Mouse (Mus musculus) E14TG2a.4 (cell line): ENCODE data around the gene Gosr1.
A peak's percentile ranks its signal among the peaks of the same experiment; 100 is the strongest.

Experiments
- H3K27me3 ChIP-seq: 2 replicates; pipeline ENCODE4 v1.6.1; 2014; ENCODE audit warnings: low read length, control low read depth; ENCODE audit not compliant: insufficient read depth
- H3K36me3 ChIP-seq: 2 replicates; pipeline ENCODE4 v1.6.1; 2014; ENCODE audit warnings: low read length, control low read depth; ENCODE audit not compliant: insufficient read depth
- H3K4me1 ChIP-seq: replicated peaks from 2 replicates; pipeline ENCODE4 v1.6.1; 2014; ENCODE audit warnings: low read depth, low read length, control low read depth
- H3K4me3 ChIP-seq: replicated peaks from 2 replicates; pipeline ENCODE4 v1.5.1; 2014; ENCODE audit warnings: mild to moderate bottlenecking, low read length
- H3K9me3 ChIP-seq: 2 replicates; pipeline ENCODE4 v1.6.1; 2014; ENCODE audit warnings: low read length, control low read depth
- CTCF ChIP-seq: conservative IDR thresholded peaks from 2 replicates; pipeline ENCODE4 v1.5.1; 2014; ENCODE audit warnings: low read length
- NANOG ChIP-seq: IDR thresholded peaks from 2 replicates; pipeline ENCODE4 v1.6.1; 2014; ENCODE audit warnings: borderline replicate concordance, low read length, mixed read lengths
- POU5F1 ChIP-seq: IDR thresholded peaks from 2 replicates; pipeline ENCODE4 v1.6.1; 2014; ENCODE audit warnings: low read length, borderline replicate concordance

The Gosr1 gene

DNA sequence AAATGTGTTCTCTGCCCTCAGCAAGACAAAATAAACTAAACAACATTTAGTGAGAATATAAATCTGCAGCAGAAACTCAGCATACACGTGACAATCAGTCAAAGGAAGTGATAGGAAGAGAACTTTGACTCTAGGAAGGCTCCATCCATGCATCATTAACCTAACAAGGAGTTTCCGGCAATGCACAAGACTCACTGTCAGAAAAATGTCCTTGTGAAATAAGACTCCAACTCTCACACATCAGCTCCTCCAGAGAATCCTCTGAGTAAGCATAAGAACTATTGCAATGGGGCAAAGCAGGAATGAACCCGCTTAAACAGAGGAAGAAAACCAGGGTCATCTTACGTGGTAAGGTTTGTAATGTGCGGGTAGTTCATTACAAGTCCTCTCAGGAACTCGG is 33.9 kb upstream of the Gosr1 start:
- 0 out of 2 replicates have a peak, but pooled peaks cover 5% of the 10 kb centered on the region for H3K36me3 ChIP-seq
- no peaks in the 10 kb centered on the region for H3K27me3 ChIP-seq
- H3K4me3 ChIP-seq = no peak overlapping the region
- peaks cover 16% of the 10 kb centered on the region for H3K4me1 ChIP-seq
- TF ChIP-seq CTCF = no peak
- no peak for TF ChIP-seq NANOG
- TF ChIP-seq POU5F1 = no peak
- no peaks in the 10 kb centered on the region for H3K9me3 ChIP-seq

DNA sequence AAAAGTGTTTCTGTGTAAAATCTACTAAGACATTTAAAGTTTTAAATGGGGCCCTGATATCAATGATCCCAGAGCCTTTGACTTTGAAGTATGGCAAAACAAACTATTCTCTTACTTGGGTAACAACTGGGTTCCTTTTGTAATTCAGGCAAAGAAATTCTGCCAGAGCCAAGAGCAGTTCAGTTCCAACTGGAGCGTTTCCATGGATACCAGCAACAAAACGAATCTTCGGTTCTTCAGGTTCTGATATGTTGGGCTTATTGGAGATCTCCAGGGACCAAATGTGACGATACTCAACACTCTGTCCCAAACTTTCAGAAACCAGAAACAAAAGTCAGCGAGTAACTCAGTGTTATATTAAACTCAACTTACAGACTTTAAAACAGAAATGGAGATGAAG is 31.9 kb upstream of the Gosr1 start:
- no peak for TF ChIP-seq NANOG
- no peak for TF ChIP-seq CTCF
- no peak for TF ChIP-seq POU5F1
- 0 out of 2 replicates have a peak, but pooled peaks cover 3% of the 10 kb centered on the region for H3K4me1 ChIP-seq
- H3K4me3 ChIP-seq = no peak overlapping the region
- H3K9me3 ChIP-seq = no peaks in the 10 kb centered on the region
- 0 out of 2 replicates have a peak, but pooled peaks cover 5% of the 10 kb centered on the region for H3K36me3 ChIP-seq
- H3K27me3 ChIP-seq = no peaks in the 10 kb centered on the region

GRCm38 (mm10) chr11:76791331-76791730 is 28.0 kb upstream of the Gosr1 start:
- Histone ChIP-seq H3K4me1 (0 out of 2 replicates have a peak, but pooled peaks cover 3% of the 10 kb centered on the region), H3K9me3 (no peaks in the 10 kb centered on the region), H3K4me3 (no peak overlapping the region), H3K27me3 (no peaks in the 10 kb centered on the region), H3K36me3 (no peaks in the 10 kb centered on the region)
- no peak for TF ChIP-seq NANOG
- TF ChIP-seq CTCF = no peak

DNA sequence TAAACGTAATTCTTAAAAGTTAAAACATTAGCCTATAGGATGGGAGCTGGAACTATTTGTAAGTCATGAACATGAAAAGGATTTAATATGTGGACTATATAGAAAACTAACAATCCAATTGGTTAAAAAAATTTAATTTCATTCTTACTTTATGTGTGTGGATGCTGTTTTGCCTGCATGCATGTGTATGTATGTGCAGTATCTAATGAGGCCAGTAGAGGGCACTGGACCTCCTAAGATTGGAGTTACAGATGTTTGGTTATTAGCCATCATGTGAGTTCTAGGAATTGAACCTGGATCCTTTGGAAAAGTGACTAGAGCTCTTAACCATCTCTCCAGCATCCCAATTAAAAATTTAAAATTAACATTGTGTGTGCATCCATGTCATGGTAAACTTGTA is 25.9 kb upstream of the Gosr1 start:
- H3K4me3 ChIP-seq = no peak overlapping the region
- TF ChIP-seq NANOG (no peak), CTCF (peak; percentile 86)
- no peaks in the 10 kb centered on the region for H3K36me3 ChIP-seq
- no peaks in the 10 kb centered on the region for H3K4me1 ChIP-seq
- H3K9me3 ChIP-seq = no peaks in the 10 kb centered on the region
- no peaks in the 10 kb centered on the region for H3K27me3 ChIP-seq

GRCm38 (mm10) chr11:76775533-76775932 is 12.2 kb upstream of the Gosr1 start:
- TF ChIP-seq POU5F1 (no peak), CTCF (no peak), NANOG (no peak)
- Histone ChIP-seq H3K27me3 (no peaks in the 10 kb centered on the region), H3K9me3 (no peaks in the 10 kb centered on the region), H3K4me1 (no peaks in the 10 kb centered on the region), H3K4me3 (no peak overlapping the region), H3K36me3 (no peaks in the 10 kb centered on the region)

DNA sequence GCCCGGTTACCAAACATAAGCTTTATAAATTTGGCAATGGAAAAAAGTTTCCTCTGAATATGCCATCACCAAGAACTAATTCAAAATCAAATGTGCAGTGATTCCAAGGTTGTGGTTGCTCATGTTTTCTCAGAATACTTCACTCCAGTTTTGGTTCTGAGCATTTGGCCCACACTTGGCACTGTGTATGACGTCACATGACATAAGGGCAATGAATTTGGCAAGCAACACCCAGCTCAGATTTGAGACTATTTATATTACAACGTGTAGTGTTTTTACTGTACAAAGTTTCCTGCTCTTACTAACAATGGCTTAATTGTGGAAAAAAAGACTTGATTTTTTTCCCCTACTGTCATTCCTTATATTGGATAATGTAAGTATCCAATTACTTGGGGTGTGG is 10.4 kb upstream of the Gosr1 start:
- H3K4me3 ChIP-seq = no peak overlapping the region
- TF ChIP-seq NANOG = no peak
- TF ChIP-seq POU5F1 = no peak
- TF ChIP-seq CTCF = no peak
- no peaks in the 10 kb centered on the region for H3K4me1 ChIP-seq
- no peaks in the 10 kb centered on the region for H3K36me3 ChIP-seq
- no peaks in the 10 kb centered on the region for H3K9me3 ChIP-seq
- no peaks in the 10 kb centered on the region for H3K27me3 ChIP-seq

GRCm38 (mm10) chr11:76770566-76770965 is 7.2 kb upstream of the Gosr1 start:
- TF ChIP-seq CTCF (no peak), POU5F1 (no peak), NANOG (no peak)
- H3K36me3 ChIP-seq = no peaks in the 10 kb centered on the region
- H3K9me3 ChIP-seq = no peaks in the 10 kb centered on the region
- no peaks in the 10 kb centered on the region for H3K27me3 ChIP-seq
- no peak overlapping the region for H3K4me3 ChIP-seq
- no peaks in the 10 kb centered on the region for H3K4me1 ChIP-seq

GRCm38 (mm10) chr11:76763741-76764122 is 353 bp upstream of the Gosr1 start:
- no peaks in the 10 kb centered on the region for H3K9me3 ChIP-seq
- H3K4me1 ChIP-seq = peaks cover 12% of the 10 kb centered on the region
- H3K4me3 ChIP-seq = no peak overlapping the region
- TF ChIP-seq POU5F1 (no peak), NANOG (no peak), CTCF (no peak)
- peaks cover 15% of the 10 kb centered on the region for H3K36me3 ChIP-seq
- H3K27me3 ChIP-seq = no peaks in the 10 kb centered on the region

- Histone ChIP-seq H3K4me3 (no peak overlapping the region), H3K9me3 (no peaks in the 10 kb centered on the region), H3K4me1 (peaks cover 29% of the 10 kb centered on the region), H3K27me3 (no peaks in the 10 kb centered on the region), H3K36me3 (peaks cover 76% of the 10 kb centered on the region)
- TF ChIP-seq NANOG (no peak), CTCF (no peak), POU5F1 (no peak)
Observed at GRCm38 (mm10) chr11:76752276-76752675, 11.1 kb downstream of the Gosr1 start.

GRCm38 (mm10) chr11:76748819-76749218 is 14.6 kb downstream of the Gosr1 start:
- Histone ChIP-seq H3K4me1 (peaks cover 30% of the 10 kb centered on the region), H3K36me3 (peaks cover 75% of the 10 kb centered on the region), H3K4me3 (no peak overlapping the region), H3K9me3 (no peaks in the 10 kb centered on the region), H3K27me3 (no peaks in the 10 kb centered on the region)
- TF ChIP-seq CTCF (no peak), NANOG (no peak), POU5F1 (no peak)
